Mouse (Mus musculus): ENCODE measurements around the gene Wdr43. TPM values are rescaled to one million over a fixed set of nuclear protein-coding genes. Genes with fewer than 3 reads are reported as not detected.

Wdr43 gene
- polyA plus RNA-seq, 1 experiment: 24.1 TPM

GRCm38 (mm10) chr17:71693313-71693712 lies 77.6 kb downstream of the Wdr43 start:
- TF ChIP-seq MYOD1 (IDR thresholded peaks at IDR 0.05; ENCODE audit: control insufficient read depth in 1 of 3, insufficient read length in 2 of 3, low read depth in 2 of 3): no peak
- TF ChIP-seq MAX (IDR thresholded peaks at IDR 0.05; ENCODE audit: low read depth): no peak
- TF ChIP-seq POLR2AphosphoS2 (IDR thresholded peaks at IDR 0.05; ENCODE audit: insufficient read length, low read depth): no peak
- no peak for TF ChIP-seq POLR2A (IDR thresholded peaks at IDR 0.05; ENCODE audit: insufficient read length, low read depth)
- TF ChIP-seq MYOG (IDR thresholded peaks at IDR 0.05; ENCODE audit: control insufficient read depth in 1 of 3, insufficient read depth in 1 of 3, insufficient read length in 2 of 3, low read depth in 2 of 3): no peak
- TF ChIP-seq CEBPB (IDR thresholded peaks at IDR 0.05; ENCODE audit: insufficient read depth, poor library complexity, severe bottlenecking): no peak
- TF ChIP-seq USF1 (IDR thresholded peaks at IDR 0.05; ENCODE audit: low read depth): no peak
- no peak for TF ChIP-seq TCF3 (IDR thresholded peaks at IDR 0.05; ENCODE audit: insufficient read length, low read depth)
- no peak for TF ChIP-seq SRF (IDR thresholded peaks at IDR 0.05; ENCODE audit: control insufficient read depth, insufficient read length, low read depth)
- no peak for TF ChIP-seq TCF12 (IDR thresholded peaks at IDR 0.05; ENCODE audit: insufficient read depth, poor library complexity, severe bottlenecking)
- TF ChIP-seq E2F4 (IDR thresholded peaks at IDR 0.05; ENCODE audit: insufficient read depth): no peak
- TF ChIP-seq REST (IDR thresholded peaks at IDR 0.05; ENCODE audit: insufficient read depth, insufficient read length): no peak
- no peak overlapping the region for H3K4me3 ChIP-seq
- no peak overlapping the region for H3ac ChIP-seq (ENCODE audit: control insufficient read depth, insufficient read length)
- no peaks in the 10 kb centered on the region for H3K27me3 ChIP-seq (ENCODE audit: control insufficient read depth, insufficient read depth, insufficient read length)
- H3K4me2 ChIP-seq (ENCODE audit: low read depth): no peak overlapping the region
- H3K79me2 ChIP-seq (ENCODE audit: control insufficient read depth, insufficient read depth): no peaks in the 10 kb centered on the region
- H3K36me3 ChIP-seq (ENCODE audit: control insufficient read depth, insufficient read depth): no peaks in the 10 kb centered on the region

GRCm38 (mm10) chr17:71693780-71694179 lies 78.1 kb downstream of the Wdr43 start:
- Histone ChIP-seq H3K4me2 (ENCODE audit: low read depth) (no peak overlapping the region), H3K27me3 (ENCODE audit: control insufficient read depth, insufficient read depth, insufficient read length) (no peaks in the 10 kb centered on the region), H3ac (ENCODE audit: control insufficient read depth, insufficient read length) (no peak overlapping the region), H3K36me3 (ENCODE audit: control insufficient read depth, insufficient read depth) (no peaks in the 10 kb centered on the region), H3K4me3 (no peak overlapping the region), H3K79me2 (ENCODE audit: control insufficient read depth, insufficient read depth) (no peaks in the 10 kb centered on the region)
- no peak for TF ChIP-seq MYOG (IDR thresholded peaks at IDR 0.05; ENCODE audit: control insufficient read depth in 1 of 3, insufficient read depth in 1 of 3, insufficient read length in 2 of 3, low read depth in 2 of 3)
- TF ChIP-seq REST (IDR thresholded peaks at IDR 0.05; ENCODE audit: insufficient read depth, insufficient read length): no peak
- TF ChIP-seq E2F4 (IDR thresholded peaks at IDR 0.05; ENCODE audit: insufficient read depth): no peak
- no peak for TF ChIP-seq TCF12 (IDR thresholded peaks at IDR 0.05; ENCODE audit: insufficient read depth, poor library complexity, severe bottlenecking)

- no peak for TF ChIP-seq REST (IDR thresholded peaks at IDR 0.05; ENCODE audit: insufficient read depth, insufficient read length)
- no peak for TF ChIP-seq USF1 (IDR thresholded peaks at IDR 0.05; ENCODE audit: low read depth)
- no peak overlapping the region for H3K4me2 ChIP-seq (ENCODE audit: low read depth)
Observed at GRCm38 (mm10) chr17:71695151-71695550, 79.5 kb downstream of the Wdr43 start.

GRCm38 (mm10) chr17:71695716-71696315 lies 80.1 kb downstream of the Wdr43 start:
- Histone ChIP-seq H3ac (ENCODE audit: control insufficient read depth, insufficient read length) (no peak overlapping the region), H3K79me2 (ENCODE audit: control insufficient read depth, insufficient read depth) (no peaks in the 10 kb centered on the region)

More at GRCm38 (mm10) chr17:71695151-71695550, 79.5 kb downstream of the Wdr43 start:
- no peak overlapping the region for H3K4me3 ChIP-seq
- no peaks in the 10 kb centered on the region for H3K36me3 ChIP-seq (ENCODE audit: control insufficient read depth, insufficient read depth)
- H3ac ChIP-seq (ENCODE audit: control insufficient read depth, insufficient read length): no peak overlapping the region
- no peaks in the 10 kb centered on the region for H3K79me2 ChIP-seq (ENCODE audit: control insufficient read depth, insufficient read depth)
- no peaks in the 10 kb centered on the region for H3K27me3 ChIP-seq (ENCODE audit: control insufficient read depth, insufficient read depth, insufficient read length)

GRCm38 (mm10) chr17:71696396-71696795 lies 80.7 kb downstream of the Wdr43 start:
- TF ChIP-seq MYOG (IDR thresholded peaks at IDR 0.05; ENCODE audit: control insufficient read depth in 1 of 3, insufficient read depth in 1 of 3, insufficient read length in 2 of 3, low read depth in 2 of 3): no peak
- TF ChIP-seq USF1 (IDR thresholded peaks at IDR 0.05; ENCODE audit: low read depth): no peak
- no peak for TF ChIP-seq CEBPB (IDR thresholded peaks at IDR 0.05; ENCODE audit: insufficient read depth, poor library complexity, severe bottlenecking)
- no peak for TF ChIP-seq E2F4 (IDR thresholded peaks at IDR 0.05; ENCODE audit: insufficient read depth)
- no peak for TF ChIP-seq POLR2AphosphoS2 (IDR thresholded peaks at IDR 0.05; ENCODE audit: insufficient read length, low read depth)
- TF ChIP-seq REST (IDR thresholded peaks at IDR 0.05; ENCODE audit: insufficient read depth, insufficient read length): no peak
- TF ChIP-seq MAX (IDR thresholded peaks at IDR 0.05; ENCODE audit: low read depth): no peak
- TF ChIP-seq POLR2A (IDR thresholded peaks at IDR 0.05; ENCODE audit: insufficient read length, low read depth): no peak
- TF ChIP-seq SRF (IDR thresholded peaks at IDR 0.05; ENCODE audit: control insufficient read depth, insufficient read length, low read depth): no peak
- TF ChIP-seq TCF12 (IDR thresholded peaks at IDR 0.05; ENCODE audit: insufficient read depth, poor library complexity, severe bottlenecking): no peak
- TF ChIP-seq MYOD1 (IDR thresholded peaks at IDR 0.05; ENCODE audit: control insufficient read depth in 1 of 3, insufficient read length in 2 of 3, low read depth in 2 of 3): no peak
- no peaks in the 10 kb centered on the region for H3K36me3 ChIP-seq (ENCODE audit: control insufficient read depth, insufficient read depth)
- no peak overlapping the region for H3K4me3 ChIP-seq
- no peak overlapping the region for H3ac ChIP-seq (ENCODE audit: control insufficient read depth, insufficient read length)
- no peaks in the 10 kb centered on the region for H3K27me3 ChIP-seq (ENCODE audit: control insufficient read depth, insufficient read depth, insufficient read length)
- H3K4me2 ChIP-seq (ENCODE audit: low read depth): no peak overlapping the region
- no peaks in the 10 kb centered on the region for H3K79me2 ChIP-seq (ENCODE audit: control insufficient read depth, insufficient read depth)

More at GRCm38 (mm10) chr17:71695716-71696315, 80.1 kb downstream of the Wdr43 start:
- H3K36me3 ChIP-seq (ENCODE audit: control insufficient read depth, insufficient read depth): no peaks in the 10 kb centered on the region
- TF ChIP-seq SRF (IDR thresholded peaks at IDR 0.05; ENCODE audit: control insufficient read depth, insufficient read length, low read depth) (no peak), POLR2AphosphoS2 (IDR thresholded peaks at IDR 0.05; ENCODE audit: insufficient read length, low read depth) (no peak), CEBPB (IDR thresholded peaks at IDR 0.05; ENCODE audit: insufficient read depth, poor library complexity, severe bottlenecking) (no peak), MYOD1 (IDR thresholded peaks at IDR 0.05; ENCODE audit: control insufficient read depth in 1 of 3, insufficient read length in 2 of 3, low read depth in 2 of 3) (no peak), MAX (IDR thresholded peaks at IDR 0.05; ENCODE audit: low read depth) (no peak)
- H3K4me3 ChIP-seq: no peak overlapping the region
- H3K4me2 ChIP-seq (ENCODE audit: low read depth): no peak overlapping the region
- no peaks in the 10 kb centered on the region for H3K27me3 ChIP-seq (ENCODE audit: control insufficient read depth, insufficient read depth, insufficient read length)
